Mouse (Mus musculus): ENCODE results near the gene Zfp420.

- TF ChIP-seq CTCF (IDR thresholded peaks at IDR 0.05; ENCODE audit: control insufficient read depth, insufficient read depth, low read length) = no peak
- TF ChIP-seq POLR2A (IDR thresholded peaks at IDR 0.05; ENCODE audit: borderline replicate concordance, control insufficient read depth, low read depth, low read length) = no peak
Measured at GRCm38 (mm10) chr7:29912172-29912571, 52.4 kb downstream of the Zfp420 start.
